Mouse (Mus musculus) lung, adult 18-20 months (tissue): Measurements from ENCODE around the gene Nubp2.
A peak's percentile ranks its signal among the peaks of the same experiment; 100 is the strongest.

ENCODE experiments used
- DNase-seq, 2 experiments: peaks; one replicate each; pipeline ENCODE4 v3.0.0; 2022; ENCODE audit warnings: mixed read lengths in 2 of 2

Nubp2 gene

GRCm38 (mm10) chr17:24860076-24860475, 26.1 kb downstream of the Nubp2 start:
- DNase-seq = no peak

DNA sequence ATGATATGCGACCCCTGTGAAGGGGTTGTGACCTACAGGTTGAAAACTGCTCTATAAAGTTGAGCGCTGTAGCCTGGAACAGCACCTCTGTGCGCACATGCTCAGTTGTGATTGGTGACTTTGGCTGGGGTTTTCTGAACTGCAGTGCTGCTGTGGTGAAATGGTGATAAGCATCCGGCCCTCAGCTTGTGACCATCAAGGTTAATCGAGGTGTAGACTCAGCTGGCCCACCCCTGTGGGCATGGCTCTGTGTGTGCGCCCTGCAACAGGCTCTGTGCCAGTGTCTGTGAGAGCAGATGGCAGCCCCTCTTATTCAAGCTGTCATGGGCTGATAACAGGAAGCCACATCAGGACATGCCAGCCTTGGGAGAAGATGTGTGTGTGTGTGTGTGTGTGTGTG, 27.2 kb downstream of the Nubp2 start:
- no peak for DNase-seq

DNA sequence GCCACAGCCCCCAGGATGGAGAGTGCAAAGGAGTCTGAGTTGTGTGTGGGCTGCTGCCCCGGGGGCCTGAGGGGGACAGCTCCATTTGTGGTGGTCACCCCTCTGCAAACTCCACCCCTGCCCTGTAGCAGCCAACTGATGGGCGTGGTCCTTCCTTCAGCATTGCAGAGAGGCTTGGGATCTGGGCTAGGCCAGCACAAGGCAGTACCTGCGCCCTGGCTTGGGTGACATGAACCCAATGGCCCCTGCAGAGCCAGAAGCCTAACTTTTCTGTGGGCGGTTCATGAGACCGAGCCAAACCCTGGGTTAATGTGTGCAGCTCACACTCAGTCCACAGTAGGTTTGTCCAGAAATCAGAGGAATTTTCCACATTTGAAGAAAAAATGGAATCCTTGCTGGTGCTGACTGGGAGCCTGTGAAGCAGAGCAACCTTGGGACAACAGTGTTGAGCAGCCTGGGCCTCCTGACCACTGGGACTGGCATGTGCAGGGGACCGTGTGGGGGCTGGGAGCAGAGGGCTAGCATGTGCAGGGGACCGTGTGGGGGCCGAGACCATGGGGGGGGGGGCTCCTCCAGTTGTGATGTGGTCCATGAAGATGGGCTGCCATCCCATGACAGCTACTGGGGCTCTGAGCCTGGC, 28.2 kb downstream of the Nubp2 start:
- DNase-seq = no peak

DNA sequence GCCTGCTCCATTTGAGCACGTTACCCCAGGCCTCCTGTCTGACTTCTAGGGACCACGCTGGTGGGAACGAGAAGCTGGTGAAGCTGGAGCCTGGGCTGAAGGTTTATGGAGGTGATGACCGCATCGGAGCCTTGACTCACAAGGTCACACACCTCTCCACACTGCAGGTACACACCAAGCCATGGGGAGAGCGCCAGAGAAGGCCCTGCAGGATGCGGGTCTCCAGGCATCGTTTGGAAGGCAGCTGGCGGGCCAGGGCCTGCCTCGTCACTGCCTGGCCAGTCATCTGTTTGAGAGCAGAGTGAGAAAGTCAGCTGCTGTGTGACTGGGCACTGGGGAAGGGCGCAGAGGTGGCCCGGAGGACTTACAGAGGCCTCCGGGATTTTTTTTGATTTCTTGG, 29.6 kb downstream of the Nubp2 start:
- no peak for DNase-seq

DNA sequence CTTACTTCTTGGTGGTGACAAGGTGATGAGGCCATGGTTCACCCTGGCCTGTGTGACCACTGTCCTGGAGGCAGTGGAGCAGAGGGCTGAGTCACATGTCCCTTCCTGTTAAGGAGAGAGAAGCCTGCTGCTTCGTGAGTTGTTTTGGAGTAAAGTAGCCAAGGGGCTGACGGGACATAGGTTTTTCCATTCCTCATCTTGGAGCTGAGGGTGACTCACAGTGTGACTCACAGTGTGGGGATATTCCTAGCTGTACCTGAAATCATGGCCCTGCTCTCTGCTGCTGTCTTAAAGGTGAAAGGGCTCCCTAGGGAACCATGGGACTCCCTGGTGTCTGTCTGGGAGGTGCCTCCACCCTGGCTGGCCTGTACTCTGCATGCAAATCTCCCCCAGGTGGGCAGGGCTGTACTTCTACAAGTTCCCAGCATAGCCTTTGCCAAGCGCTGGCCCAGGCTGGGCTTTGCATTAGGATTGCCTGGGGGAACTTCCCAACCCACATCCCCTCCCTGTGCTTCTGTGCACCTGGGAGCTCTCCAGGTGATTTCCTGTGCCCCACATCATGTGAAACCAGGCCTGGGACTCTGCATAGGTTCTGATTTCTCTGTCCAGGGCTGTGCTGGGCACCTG, 30.2 kb downstream of the Nubp2 start:
- DNase-seq = no peak

- no peak for DNase-seq
Measured at GRCm38 (mm10) chr17:24851381-24852125, 34.6 kb downstream of the Nubp2 start.

- no peak for DNase-seq
Measured at GRCm38 (mm10) chr17:24850773-24851127, 35.4 kb downstream of the Nubp2 start.

DNA sequence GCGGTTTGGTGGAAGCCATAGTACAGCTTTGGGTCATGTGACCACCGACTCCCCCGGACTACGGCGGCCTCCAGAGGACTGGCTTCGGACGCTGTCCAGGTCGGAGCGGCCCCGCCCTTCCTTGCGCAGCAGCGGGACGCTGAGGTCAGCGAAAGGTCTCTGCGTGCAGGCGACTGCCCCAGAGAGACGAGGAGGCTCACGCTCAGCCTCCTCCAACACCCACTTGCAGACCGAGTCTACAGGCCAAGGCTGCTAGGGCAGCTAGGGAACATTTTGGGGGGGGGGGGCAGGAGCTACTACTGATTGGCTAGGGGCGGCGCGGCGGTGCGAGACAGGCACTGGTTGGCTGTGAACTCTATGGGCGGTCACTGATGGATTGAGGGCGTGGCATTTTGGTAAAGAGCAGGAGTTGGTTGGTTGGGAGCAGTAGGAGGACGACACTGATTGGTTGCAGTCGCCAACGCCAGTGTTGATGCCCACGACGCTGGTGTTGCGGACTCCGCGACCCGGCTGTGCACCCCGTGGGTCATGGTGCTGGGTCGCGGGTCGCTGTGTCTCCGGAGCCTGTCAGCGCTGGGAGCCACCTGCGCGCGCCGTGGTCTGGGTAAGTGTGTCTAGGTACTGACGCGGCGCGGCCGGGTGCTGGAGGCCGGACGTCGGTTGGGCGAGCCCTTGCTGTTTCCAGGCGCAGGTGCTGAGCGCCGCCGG, 35.9 kb downstream of the Nubp2 start, which contains the start of gene Fahd1:
Gene Fahd1, minus strand, starts transcription at position 300 of the 708 bp plus-strand sequence.
- DNase-seq = peak; percentile 99

DNA sequence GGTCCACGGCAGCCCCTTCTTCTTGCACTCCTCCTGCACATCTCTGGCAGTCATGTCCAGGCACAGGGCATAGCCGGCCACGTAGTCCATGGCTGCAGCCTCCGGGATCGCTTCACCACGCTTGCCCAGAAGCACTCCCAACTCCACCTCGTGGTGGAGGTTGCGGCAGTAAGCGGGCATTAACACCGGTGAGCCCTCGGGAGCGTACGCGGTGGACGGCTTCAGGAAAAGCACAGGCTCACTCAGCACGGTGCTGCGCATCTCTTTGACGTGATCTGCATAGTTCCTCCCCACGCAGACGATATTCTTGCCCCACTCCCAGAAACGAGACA, 36.5 kb downstream of the Nubp2 start:
- DNase-seq = no peak

GRCm38 (mm10) chr17:24848600-24849031, 37.5 kb downstream of the Nubp2 start:
- DNase-seq = no peak

DNA sequence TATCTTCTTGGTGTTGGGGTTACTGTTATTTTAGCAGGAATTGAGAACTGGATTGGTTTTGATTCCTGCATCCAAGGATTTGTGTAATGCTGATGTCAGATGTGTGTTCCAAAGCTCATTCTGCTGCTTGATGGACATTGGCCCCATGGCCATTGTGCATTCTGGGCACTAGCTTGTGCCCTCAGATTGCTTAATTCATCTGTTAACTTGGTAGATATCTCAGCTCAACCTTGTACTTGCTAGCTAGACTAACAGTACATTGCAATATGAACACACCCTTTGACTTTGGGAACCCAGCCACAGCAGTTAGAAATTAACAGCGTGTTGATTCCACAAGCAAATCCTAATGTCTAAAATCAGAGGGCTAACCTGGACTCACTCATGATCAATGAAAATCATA, 38.8 kb downstream of the Nubp2 start:
- DNase-seq = no peak

- no peak for DNase-seq
Measured at GRCm38 (mm10) chr17:24844525-24844924, 41.6 kb downstream of the Nubp2 start.

- DNase-seq = no peak
Measured at GRCm38 (mm10) chr17:24842631-24843030, 43.5 kb downstream of the Nubp2 start.

DNA sequence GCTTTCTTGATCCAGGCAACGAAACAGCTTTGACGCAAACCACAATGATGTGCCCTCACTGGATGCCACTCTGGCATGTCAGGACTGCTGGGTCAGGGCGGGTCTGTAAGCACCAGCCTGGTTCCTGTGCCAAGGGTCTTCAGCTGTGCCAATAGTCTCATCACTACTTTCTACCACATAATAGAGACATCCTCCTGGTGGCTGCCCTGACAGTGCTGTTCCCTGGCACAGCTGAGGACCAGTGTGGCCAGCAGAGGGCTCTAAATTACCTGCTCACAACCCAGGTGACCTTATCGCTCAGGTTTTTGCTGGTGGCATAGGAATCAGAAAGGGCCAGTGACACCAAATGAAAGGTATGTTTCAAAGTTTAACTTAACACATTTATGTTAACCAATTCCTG, 45.0 kb downstream of the Nubp2 start:
- DNase-seq = peak; percentile 31 to 34

DNA sequence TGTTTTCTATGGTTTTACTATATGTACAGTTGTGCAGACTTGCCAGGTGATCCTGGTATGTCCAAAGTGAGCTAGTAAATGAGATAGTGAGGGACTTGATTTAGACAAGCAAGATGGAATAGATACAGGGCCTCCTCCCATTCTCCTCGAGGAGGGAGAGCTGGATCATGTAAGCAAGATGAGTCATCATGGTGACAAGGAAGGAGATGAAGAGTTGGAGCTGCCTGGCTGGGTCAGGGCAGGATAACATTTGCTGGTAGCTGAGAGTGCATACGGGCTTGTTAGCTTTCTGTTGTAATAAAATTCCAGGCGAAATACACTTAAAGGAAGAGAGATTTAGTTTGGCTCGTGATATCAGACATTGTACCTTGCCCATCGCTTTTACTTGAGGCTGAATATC, 45.8 kb downstream of the Nubp2 start:
- no peak for DNase-seq

DNA sequence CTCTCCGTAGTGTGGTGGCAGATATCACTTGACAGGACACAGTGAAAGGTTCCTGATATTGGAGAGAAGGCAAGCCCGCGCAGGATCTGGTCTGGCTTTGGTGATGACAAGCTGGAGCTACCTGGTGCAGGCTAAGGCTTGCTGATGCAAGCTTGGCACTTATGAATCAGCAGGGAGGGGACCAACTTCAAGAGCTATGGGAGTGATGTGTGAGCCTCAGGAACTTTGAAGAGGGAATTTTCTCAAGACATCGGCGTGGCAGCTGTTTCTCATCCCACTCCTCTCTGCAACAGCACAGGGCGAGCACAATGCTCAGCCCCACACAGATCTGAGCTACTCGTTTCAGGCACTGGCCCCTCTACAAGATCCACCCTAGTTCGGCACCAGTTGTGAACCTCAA, 46.3 kb downstream of the Nubp2 start, which contains the start of gene Hagh:
Gene Hagh, plus strand, starts transcription at position 302 of the 400 bp plus-strand sequence.
- no peak for DNase-seq
